Mouse (Mus musculus) CH12.LX (cell line): ENCODE results near the gene Rpap1. TPM values are rescaled to one million over a fixed set of nuclear protein-coding genes. Genes with fewer than 3 reads are reported as not detected.

Experiments used
- DNase-seq: peaks from one replicate; pipeline ENCODE4 v3.0.0-alpha.2; 2013; ENCODE audit errors: extremely low read depth
- H3K27ac ChIP-seq: 2 replicates; pipeline ENCODE4 v1.5.1; 2012; ENCODE audit warnings: low read depth, mild to moderate bottlenecking, control low read depth, moderate library complexity; ENCODE audit not compliant: insufficient read depth
- H3K27me3 ChIP-seq: replicated peaks from 2 replicates; pipeline ENCODE3; 2012; ENCODE audit warnings: inconsistent platforms
- H3K36me3 ChIP-seq, 2 experiments: replicated peaks in 1 of 2; 2 replicates each; pipeline versions ENCODE3 to v1.6.1; 2012; ENCODE audit warnings: inconsistent platforms in 1 of 2, low read length in 1 of 2, mild to moderate bottlenecking in 1 of 2, mixed read lengths in 1 of 2, moderate library complexity in 1 of 2; ENCODE audit not compliant: control insufficient read depth in 1 of 2, insufficient read depth in 1 of 2
- H3K4me1 ChIP-seq, 2 experiments: 2 replicates each; pipeline ENCODE4 v1.6.1; 2012; ENCODE audit warnings: inconsistent platforms in 1 of 2, moderate library complexity in 1 of 2; ENCODE audit not compliant: insufficient read depth in 2 of 2, control insufficient read depth in 1 of 2
- H3K4me2 ChIP-seq: 2 replicates; pipeline ENCODE4 v1.6.1; 2012; ENCODE audit warnings: low read depth, mild to moderate bottlenecking, control low read depth; ENCODE audit not compliant: poor library complexity, insufficient read depth, severe bottlenecking
- H3K4me3 ChIP-seq, 3 experiments: fragments of 150-350 bp in 1 of 3; sonication (generic) in 1 of 3; replicated peaks in 1 of 3; 2 replicates each; pipeline versions ENCODE3 to v1.5.1; 2011 to 2012; ENCODE audit warnings: low read depth in 2 of 3, low read length in 2 of 3, mild to moderate bottlenecking in 2 of 3, moderate library complexity in 2 of 3, control low read depth in 1 of 3, improper control_type of control experiment in 1 of 3, inconsistent platforms in 1 of 3, mixed read lengths in 1 of 3; ENCODE audit not compliant: poor library complexity in 1 of 3
- H3K79me2 ChIP-seq: replicated peaks from 2 replicates; pipeline ENCODE4 v1.6.1; 2012; ENCODE audit warnings: mild to moderate bottlenecking, moderate library complexity; ENCODE audit not compliant: control insufficient read depth, poor library complexity, insufficient read depth, severe bottlenecking; ENCODE audit errors: extremely low read depth
- H3K9ac ChIP-seq: 2 replicates; pipeline ENCODE4 v1.6.1; 2012; ENCODE audit warnings: low read depth, mild to moderate bottlenecking, control low read depth, moderate library complexity; ENCODE audit not compliant: insufficient read depth
- H3K9me3 ChIP-seq: replicated peaks from 2 replicates; pipeline ENCODE3; 2012; ENCODE audit warnings: low read length, inconsistent platforms, mixed read lengths
- BHLHE40 ChIP-seq: IDR thresholded peaks from 2 replicates; pipeline ENCODE4 v1.6.1; 2011; ENCODE audit warnings: mild to moderate bottlenecking, low read depth, low read length, improper control_type of control experiment
- CHD2 ChIP-seq: IDR thresholded peaks from 2 replicates; pipeline ENCODE4 v1.6.1; 2011; ENCODE audit warnings: low read length, improper control_type of control experiment
- CTCF ChIP-seq, 2 experiments: IDR thresholded peaks in 1 of 2; conservative IDR thresholded peaks in 1 of 2; 2 replicates each; pipeline ENCODE4 v1.5.1; 2011 to 2012; ENCODE audit warnings: low read depth in 2 of 2, low read length in 2 of 2, improper control_type of control experiment in 1 of 2, inconsistent platforms in 1 of 2, mild to moderate bottlenecking in 1 of 2, moderate library complexity in 1 of 2
- E2F4 ChIP-seq: IDR thresholded peaks from 2 replicates; pipeline ENCODE4 v1.6.1; 2011; ENCODE audit warnings: low read depth, low read length, improper control_type of control experiment; ENCODE audit not compliant: insufficient replicate concordance
- EP300 ChIP-seq: IDR thresholded peaks from 2 replicates; pipeline ENCODE4 v1.6.1; 2011; ENCODE audit warnings: low read length, improper control_type of control experiment
- ETS1 ChIP-seq: conservative IDR thresholded peaks from 2 replicates; pipeline ENCODE4 v1.6.1; 2012; ENCODE audit warnings: low read depth, mild to moderate bottlenecking, inconsistent platforms, low read length, improper control_type of control experiment, moderate library complexity
- GABPA ChIP-seq: IDR thresholded peaks from 2 replicates; pipeline ENCODE4 v1.6.1; 2012; ENCODE audit warnings: low read depth, low read length, improper control_type of control experiment, inconsistent platforms; ENCODE audit not compliant: insufficient replicate concordance
- HCFC1 ChIP-seq: IDR thresholded peaks from 2 replicates; pipeline ENCODE4 v1.6.1; 2012; ENCODE audit warnings: low read depth, mild to moderate bottlenecking, inconsistent platforms, low read length, improper control_type of control experiment
- IRF4 ChIP-seq: IDR thresholded peaks from 2 replicates; pipeline ENCODE4 v1.6.1; 2014; ENCODE audit warnings: low read depth, mild to moderate bottlenecking, inconsistent platforms, low read length, improper control_type of control experiment
- JUN ChIP-seq: IDR thresholded peaks from 2 replicates; pipeline ENCODE4 v1.6.1; 2011; ENCODE audit warnings: low read depth, mild to moderate bottlenecking, low read length, improper control_type of control experiment, moderate library complexity; ENCODE audit not compliant: insufficient read depth
- JUND ChIP-seq: conservative IDR thresholded peaks from 2 replicates; pipeline ENCODE4 v1.6.1; 2011; ENCODE audit warnings: low read depth, low read length, improper control_type of control experiment
- KAT2A ChIP-seq: IDR thresholded peaks from 2 replicates; pipeline ENCODE4 v1.6.1; 2012; ENCODE audit warnings: low read length, improper control_type of control experiment, inconsistent platforms; ENCODE audit not compliant: insufficient replicate concordance
- MAFK ChIP-seq: IDR thresholded peaks from 2 replicates; pipeline ENCODE4 v1.6.1; 2011; ENCODE audit warnings: low read length, improper control_type of control experiment; ENCODE audit not compliant: insufficient replicate concordance
- MAX ChIP-seq: IDR thresholded peaks from 2 replicates; pipeline ENCODE4 v1.6.1; 2011; ENCODE audit warnings: low read length, improper control_type of control experiment
- MEF2A ChIP-seq: IDR thresholded peaks from 2 replicates; pipeline ENCODE4 v1.6.1; 2014; ENCODE audit warnings: low read depth, mild to moderate bottlenecking, inconsistent platforms, low read length, improper control_type of control experiment, borderline replicate concordance
- MXI1 ChIP-seq: IDR thresholded peaks from 2 replicates; pipeline ENCODE4 v1.6.1; 2011; ENCODE audit warnings: mild to moderate bottlenecking, low read depth, low read length, improper control_type of control experiment
- MYC ChIP-seq: IDR thresholded peaks from 2 replicates; pipeline ENCODE4 v1.6.1; 2011; ENCODE audit warnings: low read depth, mild to moderate bottlenecking, improper control_type of control experiment, low read length
- NELFE ChIP-seq: IDR thresholded peaks from 2 replicates; pipeline ENCODE4 v1.6.1; 2011; ENCODE audit warnings: low read depth, low read length, improper control_type of control experiment
- NRF1 ChIP-seq: IDR thresholded peaks from 2 replicates; pipeline ENCODE4 v1.6.1; 2014; ENCODE audit warnings: low read depth, mild to moderate bottlenecking, inconsistent platforms, low read length, improper control_type of control experiment, moderate library complexity
- PAX5 ChIP-seq: IDR thresholded peaks from 2 replicates; pipeline ENCODE4 v1.6.1; 2012; ENCODE audit warnings: low read length, inconsistent platforms, mixed read lengths
- POLR2AphosphoS2 ChIP-seq: IDR thresholded peaks from 2 replicates; pipeline ENCODE4 v1.6.1; 2011; ENCODE audit warnings: low read depth, low read length, improper control_type of control experiment
- RAD21 ChIP-seq: IDR thresholded peaks from 2 replicates; pipeline ENCODE4 v1.6.1; 2011; ENCODE audit warnings: low read depth, mild to moderate bottlenecking, low read length, improper control_type of control experiment, moderate library complexity
- SIN3A ChIP-seq: IDR thresholded peaks from 2 replicates; pipeline ENCODE4 v1.6.1; 2012; ENCODE audit warnings: low read length, improper control_type of control experiment, inconsistent platforms
- USF1 ChIP-seq: IDR thresholded peaks from 2 replicates; pipeline ENCODE4 v1.6.1; 2014; ENCODE audit warnings: low read depth, mild to moderate bottlenecking, inconsistent platforms, low read length, improper control_type of control experiment
- USF2 ChIP-seq: conservative IDR thresholded peaks from 2 replicates; pipeline ENCODE4 v1.6.1; 2011; ENCODE audit warnings: low read depth, low read length, improper control_type of control experiment
- ZC3H11A ChIP-seq: IDR thresholded peaks from 2 replicates; pipeline ENCODE4 v1.6.1; 2012; ENCODE audit warnings: low read depth, mild to moderate bottlenecking, inconsistent platforms, low read length, improper control_type of control experiment
- ZKSCAN1 ChIP-seq: IDR thresholded peaks from 2 replicates; pipeline ENCODE4 v1.6.1; 2012; ENCODE audit warnings: low read depth, inconsistent platforms, low read length, improper control_type of control experiment, borderline replicate concordance
- ZMIZ1 ChIP-seq: IDR thresholded peaks from 2 replicates; pipeline ENCODE4 v1.6.1; 2012; ENCODE audit warnings: low read depth, mild to moderate bottlenecking, inconsistent platforms, low read length, improper control_type of control experiment
- dilution Hi-C: fragments of 300-500 bp; cut with MboI; formaldehyde crosslinking; loops from 2 replicates; pipeline ENCODE4 v1.14.3; 2020; ENCODE audit warnings: low sequenced_read_pairs; ENCODE audit not compliant: extremely low pct_unique_long_range_greater_than_20kb, extremely low pct_ligation_motif_present
- in situ Hi-C: fragments of 300-500 bp; cut with MboI; formaldehyde crosslinking; loops from 3 replicates; pipeline ENCODE4 v1.14.3; 2019; ENCODE audit warnings: low sequenced_read_pairs, low pct_ligation_motif_present, low pct_unique_long_range_greater_than_20kb, mixed read lengths
- polyA plus RNA-seq: library from polyadenylated mRNA; unstranded; fragments of >175 nt; gene quantifications from 2 replicates; pipeline ENCODE4 v1.2.1, GENCODE M21; 2012; ENCODE audit warnings: low read depth; ENCODE audit not compliant: insufficient read length
- total RNA-seq, 2 experiments: library from RNA; depleted of rRNA; stranded (reverse); fragments of 300-350 nt in 1 of 2; fragments of >200 nt in 1 of 2; gene quantifications; 2 replicates each; pipeline ENCODE4 v1.2.3; 2012 to 2014

Gene Rpap1
- total and polyA plus RNA-seq, 3 experiments, result 8.5 to 34.7 (median 31.8) TPM

DNA sequence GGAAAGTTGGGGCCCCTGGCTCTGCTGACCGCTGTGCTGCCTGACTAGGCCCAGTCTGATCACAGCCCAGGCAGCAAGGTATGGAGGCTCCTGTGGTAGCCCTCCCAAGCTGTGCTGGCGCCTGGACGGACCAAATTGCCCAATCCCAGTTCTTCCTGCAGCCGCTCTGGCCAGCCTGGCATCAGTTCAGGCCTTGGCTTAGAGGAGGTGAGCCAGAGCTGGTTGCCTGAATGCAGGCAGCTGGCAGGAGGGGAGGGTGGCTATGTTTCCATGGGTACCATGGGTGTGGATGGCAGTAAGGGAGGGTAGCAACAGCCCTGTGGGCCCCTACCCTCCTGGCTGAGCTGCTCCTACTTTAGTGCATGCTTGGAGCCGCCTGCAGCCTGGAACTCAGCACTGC lies 29.7 kb upstream of the Rpap1 start:
- no peak overlapping the region for H3K4me2 ChIP-seq
- peaks cover 23 to 52% of the 10 kb centered on the region in 2 experiments for H3K36me3 ChIP-seq
- H3K4me3 ChIP-seq, result no peak overlapping the region
- no peaks in the 10 kb centered on the region for H3K79me2 ChIP-seq
- in situ Hi-C loops (no loop called here), dilution Hi-C loops (no loop called here)
- H3K9me3 ChIP-seq, result no peaks in the 10 kb centered on the region
- TF ChIP-seq KAT2A (no peak), RAD21 (no peak), JUN (no peak), USF2 (no peak), CTCF (conservative IDR thresholded peaks at IDR 0.05 in 1 of 2, IDR thresholded peaks at IDR 0.05 in 1 of 2; ENCODE audit: low read depth in 2 of 2, low read length in 2 of 2) (no peak), ETS1 (no peak), POLR2AphosphoS2 (no peak), BHLHE40 (no peak), MYC (no peak), HCFC1 (no peak), CHD2 (no peak), MXI1 (no peak)
- H3K27me3 ChIP-seq, result no peaks in the 10 kb centered on the region
- H3K9ac ChIP-seq, result no peak overlapping the region
- H3K4me1 ChIP-seq, result peaks cover 0 to 22% of the 10 kb centered on the region in 2 experiments; a peak in 2 of 4 replicates
- H3K27ac ChIP-seq, result no peak overlapping the region
- DNase-seq, result no peak

DNA sequence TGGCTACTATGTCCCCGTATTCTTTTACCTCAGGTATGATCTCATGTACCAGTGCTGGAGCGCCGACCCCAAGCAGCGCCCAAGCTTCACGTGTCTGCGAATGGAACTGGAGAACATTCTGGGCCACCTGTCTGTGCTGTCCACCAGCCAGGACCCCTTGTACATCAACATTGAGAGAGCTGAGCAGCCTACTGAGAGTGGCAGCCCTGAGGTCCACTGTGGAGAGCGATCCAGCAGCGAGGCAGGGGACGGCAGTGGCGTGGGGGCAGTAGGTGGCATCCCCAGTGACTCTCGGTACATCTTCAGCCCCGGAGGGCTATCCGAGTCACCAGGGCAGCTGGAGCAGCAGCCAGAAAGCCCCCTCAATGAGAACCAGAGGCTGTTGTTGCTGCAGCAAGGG lies 29.3 kb upstream of the Rpap1 start:
- in situ Hi-C loops, result no loop called here
- H3K27ac ChIP-seq, result no peak overlapping the region
- H3K4me3 ChIP-seq, result no peak overlapping the region
- no peaks in the 10 kb centered on the region for H3K79me2 ChIP-seq
- H3K9ac ChIP-seq, result no peak overlapping the region
- H3K36me3 ChIP-seq, result peaks cover 28 to 57% of the 10 kb centered on the region in 2 experiments
- TF ChIP-seq NELFE, result no peak
- no peak for TF ChIP-seq ZKSCAN1
- TF ChIP-seq SIN3A, result no peak
- TF ChIP-seq MYC, result no peak
- no peak for TF ChIP-seq MEF2A
- no peak for TF ChIP-seq E2F4
- TF ChIP-seq RAD21, result no peak
- TF ChIP-seq MXI1, result no peak
- no peak for TF ChIP-seq IRF4
- TF ChIP-seq ETS1, result no peak
- TF ChIP-seq PAX5, result no peak
- no peak for TF ChIP-seq EP300
- TF ChIP-seq USF1, result no peak
- TF ChIP-seq JUND, result no peak
- no peak for TF ChIP-seq NRF1
- no peak for TF ChIP-seq MAFK
- no peak for TF ChIP-seq GABPA
- no peak for TF ChIP-seq MAX
- TF ChIP-seq ZC3H11A, result no peak
- TF ChIP-seq ZMIZ1, result no peak
- DNase-seq, result no peak
- H3K4me1 ChIP-seq, result peaks cover 0 to 22% of the 10 kb centered on the region in 2 experiments; a peak in 2 of 4 replicates
- H3K9me3 ChIP-seq, result no peaks in the 10 kb centered on the region
- dilution Hi-C loops, result no loop called here
- H3K27me3 ChIP-seq, result no peaks in the 10 kb centered on the region
- H3K4me2 ChIP-seq, result no peak overlapping the region
